Comparison of ENCODE assay signal across 8 mouse cellular contexts in genomic region chr9:67049836-67050235, GRCm38 (mm10). TPM values are rescaled to one million over a fixed set of nuclear protein-coding genes. Genes with fewer than 3 reads are reported as not detected.
DNase-seq lines count a peak whose midpoint lies in the region; ATAC-seq and TF ChIP-seq lines count a peak whose summit lies in the region.

No protein-coding gene starts in this region.

- 0 out of 2 replicates have a peak, but pooled peaks cover 6% of the 10 kb centered on the region for H3K27me3 ChIP-seq in kidney, embryonic 15.5 days
- no peaks in the 10 kb centered on the region for H3K27me3 ChIP-seq in embryonic facial prominence, embryonic 14.5 days (replicated peaks; ENCODE audit: control insufficient read depth, insufficient read depth, low read length)

- TF ChIP-seq POLR2A in olfactory bulb, adult 2 months (IDR thresholded peaks at IDR 0.05; ENCODE audit: insufficient read depth, low read depth, low read length) = no peak

- H3K27ac ChIP-seq in kidney, embryonic 15.5 days = peak overlapping the region; percentile 92
- peak overlapping the region; percentile 78 for H3K27ac ChIP-seq in embryonic facial prominence, embryonic 14.5 days (replicated peaks; ENCODE audit: low read depth, low read length)
- no peak overlapping the region for H3K27ac ChIP-seq in olfactory bulb, adult 2 months (ENCODE audit: insufficient read depth, low read depth, low read length)

- peak overlapping the region; percentile 83 for H3K9ac ChIP-seq in kidney, embryonic 15.5 days
- peak overlapping the region; percentile 82 for H3K9ac ChIP-seq in embryonic facial prominence, embryonic 14.5 days (ENCODE audit: low read depth, low read length)

- 0 out of 2 replicates have a peak, but pooled peaks have one; percentile 4 for ATAC-seq in kidney, embryonic 15.5 days (replicated peaks; ENCODE audit: low FRiP score)
- ATAC-seq in embryonic facial prominence, embryonic 14.5 days (ENCODE audit: low read depth) = no peak; the same call in 1 of the 2 replicates

- no peaks in the 10 kb centered on the region for H3K9me3 ChIP-seq in kidney, embryonic 15.5 days (replicated peaks)
- no peaks in the 10 kb centered on the region for H3K9me3 ChIP-seq in embryonic facial prominence, embryonic 14.5 days (ENCODE audit: control insufficient read depth, low read length)

- no peak for DNase-seq in kidney, adult 9 months
- DNase-seq in embryonic facial prominence, embryonic 14.5 days (ENCODE audit: low spot score) = peak; percentile 41
- peak; percentile 18 for DNase-seq in kidney, postnatal 14 days
- DNase-seq in thymus, postnatal 10 days (ENCODE audit: low spot score in 2 of 2) = no peak
- DNase-seq in ovary, adult 18-20 months (ENCODE audit: low spot score) = no peak
- no peak for DNase-seq in Muller cell, postnatal 12 days (ENCODE audit: inconsistent ontology term)

- H3K4me3 ChIP-seq in kidney, embryonic 15.5 days (replicated peaks) = peak overlapping the region; percentile 72
- peak overlapping the region; percentile 73 for H3K4me3 ChIP-seq in embryonic facial prominence, embryonic 14.5 days (ENCODE audit: low read depth, low read length)
- peak overlapping the region; percentile 55; the same call in 1 of the 2 replicates for H3K4me3 ChIP-seq in olfactory bulb, adult 2 months (ENCODE audit: insufficient read depth, low read depth, low read length)

- TF ChIP-seq CTCF in olfactory bulb, adult 2 months (IDR thresholded peaks at IDR 0.05; ENCODE audit: insufficient read depth, low read depth, low read length) = no peak

- peaks cover 50% of the 10 kb centered on the region for H3K4me1 ChIP-seq in kidney, embryonic 15.5 days
- H3K4me1 ChIP-seq in embryonic facial prominence, embryonic 14.5 days (ENCODE audit: control insufficient read depth, insufficient read depth, low read length) = no peaks in the 10 kb centered on the region
- H3K4me1 ChIP-seq in olfactory bulb, adult 2 months (ENCODE audit: control insufficient read depth, insufficient read depth, low read length) = peaks cover 20% of the 10 kb centered on the region

- 18% methylated on average over 7 of the region's 7 CpGs for WGBS in kidney, embryonic 15.5 days
- WGBS in embryonic facial prominence, embryonic 14.5 days = 18% methylated on average over 7 of the region's 7 CpGs
- 21% methylated on average over 7 of the region's 7 CpGs for WGBS in olfactory bulb, adult 2 months

- peak overlapping the region; percentile 92 for H3K4me2 ChIP-seq in kidney, embryonic 15.5 days
- H3K4me2 ChIP-seq in embryonic facial prominence, embryonic 14.5 days (ENCODE audit: low read depth, low read length) = peak overlapping the region; percentile 83

- no peaks in the 10 kb centered on the region for H3K36me3 ChIP-seq in kidney, embryonic 15.5 days
- H3K36me3 ChIP-seq in embryonic facial prominence, embryonic 14.5 days (ENCODE audit: control insufficient read depth, insufficient read depth, low read length) = no peaks in the 10 kb centered on the region

RNA-seq across cellular contexts. Expression of gene Tpm1, which starts 0.6 kb away (rescaled TPM):
- polyA plus RNA-seq in kidney, embryonic 15.5 days (2015; fragmentation: Nextera tagmentation; extraction: Ambion mirVana) = 533 and 589 TPM in 2 replicates
- polyA plus RNA-seq in embryonic facial prominence, embryonic 14.5 days (2014; fragmentation: Nextera tagmentation; extraction: Ambion mirVana) = 985 and 1,264 TPM in 2 replicates
- not detected in 2 replicates for polyA plus RNA-seq in olfactory bulb, adult 2 months (2012; ENCODE audit: insufficient read depth, insufficient read length, low replicate concordance, missing spikeins)

Comparison
In these comparisons a context has a peak if more than half of its experiments do, and no peak if none do; other contexts are left out.
1. DNase-seq: peak in embryonic facial prominence, embryonic 14.5 days (single experiment) and kidney, postnatal 14 days (single experiment); none in kidney, adult 9 months (single experiment), thymus, postnatal 10 days (0 of 2), ovary, adult 18-20 months (single experiment) and Muller cell, postnatal 12 days (single experiment).
2. Peak in every context shown above with its lines, with median percentiles within 50 percentile points of each other: H3K4me3 ChIP-seq.